Mouse (Mus musculus): ENCODE data around the gene Arid1b. TPM values are rescaled to one million over a fixed set of nuclear protein-coding genes. Genes with fewer than 3 reads are reported as not detected.

Gene Arid1b
- polyA plus RNA-seq, 1 experiment from 2014 or later = 7.2 TPM

DNA sequence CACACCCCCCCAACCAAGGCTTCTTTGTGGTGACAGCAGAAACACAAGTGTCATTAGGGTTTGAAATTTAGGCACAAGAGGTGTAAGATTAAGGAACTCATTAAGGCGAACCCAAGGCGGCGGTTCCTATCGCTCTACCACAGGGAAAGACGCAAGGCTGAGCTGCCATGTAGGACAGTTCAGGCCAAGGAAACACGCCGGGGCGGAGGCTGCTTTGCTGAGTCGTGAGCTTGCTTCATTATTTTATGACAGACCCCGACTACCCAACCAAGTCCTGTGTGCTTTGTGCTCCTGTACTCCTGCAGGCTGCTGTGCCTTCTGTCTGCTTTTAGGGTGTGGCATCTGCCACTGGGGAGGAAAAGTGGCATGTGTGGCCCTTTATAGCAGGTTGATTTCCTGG lies 2.5 kb upstream of the Arid1b start:
- Histone ChIP-seq H3K27me3 (replicated peaks; ENCODE audit: insufficient read depth, low read length) (no peaks in the 10 kb centered on the region), H3K9ac (replicated peaks; ENCODE audit: low read depth) (no peak overlapping the region), H3K27ac (ENCODE audit: low read length) (no peak overlapping the region), H3K4me2 (replicated peaks; ENCODE audit: low read depth, low read length) (no peak overlapping the region), H3K9me3 (ENCODE audit: low read length) (no peaks in the 10 kb centered on the region), H3K36me3 (ENCODE audit: insufficient read depth, low read length) (no peaks in the 10 kb centered on the region), H3K4me3 (ENCODE audit: low read depth, low read length) (no peak overlapping the region), H3K4me1 (ENCODE audit: insufficient read depth, low read depth, low read length) (no peaks in the 10 kb centered on the region)
- ATAC-seq (no peak), DNase-seq (ENCODE audit: low spot score) (no peak)
- WGBS = 89% methylated on average over 10 of the region's 10 CpGs
- TF ChIP-seq EP300 (IDR thresholded peaks at IDR 0.05) = no peak
- TF ChIP-seq CTCF (IDR thresholded peaks at IDR 0.05) = no peak

DNA sequence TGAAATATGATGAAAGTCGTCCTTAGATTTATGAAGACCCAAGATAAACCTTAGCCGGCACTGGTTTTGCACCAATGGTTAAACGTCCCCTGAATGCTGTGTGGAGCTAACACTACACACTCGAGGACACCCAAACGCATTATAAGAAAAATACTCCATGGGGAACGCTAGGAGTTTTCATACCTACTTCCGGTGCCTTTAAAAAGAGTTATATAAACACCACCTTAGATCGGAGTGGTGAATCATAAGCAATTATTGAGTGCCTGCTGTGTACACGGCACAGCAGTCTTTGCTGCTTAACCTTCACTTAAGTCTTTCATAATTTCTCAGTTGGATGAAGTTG lies 664 bp upstream of the Arid1b start:
- H3K4me3 ChIP-seq (ENCODE audit: low read depth, low read length) = peak overlapping the region; percentile 95
- no peaks in the 10 kb centered on the region for H3K27me3 ChIP-seq (replicated peaks; ENCODE audit: insufficient read depth, low read length)
- H3K9ac ChIP-seq (replicated peaks; ENCODE audit: low read depth) = peak overlapping the region; percentile 93
- 6% methylated on average over 9 of the region's 9 CpGs for WGBS
- H3K27ac ChIP-seq (ENCODE audit: low read length) = peak overlapping the region; percentile 99
- H3K36me3 ChIP-seq (ENCODE audit: insufficient read depth, low read length) = no peaks in the 10 kb centered on the region
- no peaks in the 10 kb centered on the region for H3K4me1 ChIP-seq (ENCODE audit: insufficient read depth, low read depth, low read length)
- H3K4me2 ChIP-seq (replicated peaks; ENCODE audit: low read depth, low read length) = peak overlapping the region; percentile 85
- ATAC-seq = no peak
- no peak; the same call in 1 of the 2 replicates for TF ChIP-seq EP300 (IDR thresholded peaks at IDR 0.05)
- TF ChIP-seq CTCF (IDR thresholded peaks at IDR 0.05) = peak; percentile 22; the same call in 1 of the 2 replicates
- no peak for DNase-seq (ENCODE audit: low spot score)
- H3K9me3 ChIP-seq (ENCODE audit: low read length) = no peaks in the 10 kb centered on the region

DNA sequence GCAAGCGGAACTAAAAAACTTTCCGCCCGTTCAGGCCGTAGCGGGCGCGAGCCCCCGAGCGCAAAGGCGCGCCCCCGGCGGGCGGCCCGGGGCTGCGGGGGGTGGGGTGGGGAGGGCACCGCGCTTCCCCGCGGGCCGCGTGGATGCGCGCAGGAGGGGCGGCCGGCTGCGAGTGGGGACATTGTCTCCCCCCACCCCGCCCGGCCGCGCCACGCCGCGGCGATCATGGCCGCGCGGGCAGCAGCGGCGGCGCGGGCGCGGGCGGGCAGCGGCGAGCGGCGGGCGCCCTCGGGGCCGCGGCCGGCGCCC lies 326 bp downstream of the Arid1b start:
- H3K4me1 ChIP-seq (ENCODE audit: insufficient read depth, low read depth, low read length) = no peaks in the 10 kb centered on the region
- H3K27ac ChIP-seq (ENCODE audit: low read length) = peak overlapping the region; percentile 99
- no CpG with 5 or more reads among the region's 55 CpGs for WGBS
- H3K9ac ChIP-seq (replicated peaks; ENCODE audit: low read depth) = peak overlapping the region; percentile 93
- ATAC-seq (peak; percentile 54), DNase-seq (ENCODE audit: low spot score) (no peak)
- no peaks in the 10 kb centered on the region for H3K27me3 ChIP-seq (replicated peaks; ENCODE audit: insufficient read depth, low read length)
- no peaks in the 10 kb centered on the region for H3K36me3 ChIP-seq (ENCODE audit: insufficient read depth, low read length)
- TF ChIP-seq CTCF (IDR thresholded peaks at IDR 0.05) = no peak
- no peak for TF ChIP-seq EP300 (IDR thresholded peaks at IDR 0.05)
- H3K4me3 ChIP-seq (ENCODE audit: low read depth, low read length) = peak overlapping the region; percentile 95
- H3K9me3 ChIP-seq (ENCODE audit: low read length) = no peaks in the 10 kb centered on the region
- peak overlapping the region; percentile 85 for H3K4me2 ChIP-seq (replicated peaks; ENCODE audit: low read depth, low read length)

DNA sequence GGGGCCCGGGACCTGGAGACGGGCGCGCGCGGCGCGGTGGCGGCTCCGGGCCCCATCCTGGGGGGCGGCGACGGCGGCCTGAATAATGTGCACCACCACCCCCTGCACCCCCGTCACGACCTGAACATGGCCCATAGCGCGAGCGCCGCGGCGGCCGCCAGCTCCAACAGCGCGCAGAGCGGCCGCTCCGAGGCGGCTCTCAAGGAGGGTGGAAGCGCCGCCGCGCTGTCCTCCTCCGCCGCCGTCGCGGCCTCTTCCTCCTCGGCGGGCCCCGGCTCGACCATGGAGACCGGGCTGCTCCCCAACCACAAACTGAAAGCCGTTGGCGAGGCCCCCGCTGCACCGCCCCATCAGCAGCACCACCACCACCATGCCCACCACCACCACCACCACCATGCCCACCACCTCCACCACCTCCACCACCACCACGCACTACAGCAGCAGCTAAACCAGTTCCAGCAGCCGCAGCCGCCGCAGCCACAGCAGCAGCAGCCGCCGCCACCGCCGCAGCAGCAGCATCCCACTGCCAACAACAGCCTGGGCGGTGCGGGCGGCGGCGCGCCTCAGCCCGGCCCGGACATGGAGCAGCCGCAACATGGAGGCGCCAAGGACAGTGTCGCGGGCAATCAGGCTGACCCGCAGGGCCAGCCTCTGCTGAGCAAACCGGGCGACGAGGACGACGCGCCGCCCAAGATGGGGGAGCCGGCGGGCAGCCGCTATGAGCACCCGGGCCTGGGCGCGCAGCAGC lies 855 bp downstream of the Arid1b start:
- no peaks in the 10 kb centered on the region for H3K36me3 ChIP-seq (ENCODE audit: insufficient read depth, low read length)
- WGBS = 2% methylated on average over 38 of the region's 81 CpGs
- ATAC-seq (peak; percentile 55), DNase-seq (ENCODE audit: low spot score) (peak; percentile 76)
- H3K27ac ChIP-seq (ENCODE audit: low read length) = peak overlapping the region; percentile 99
- H3K4me1 ChIP-seq (ENCODE audit: insufficient read depth, low read depth, low read length) = 0 out of 2 replicates have a peak, but pooled peaks cover under 1% of the 10 kb centered on the region
- no peaks in the 10 kb centered on the region for H3K27me3 ChIP-seq (replicated peaks; ENCODE audit: insufficient read depth, low read length)
- no peaks in the 10 kb centered on the region for H3K9me3 ChIP-seq (ENCODE audit: low read length)
- TF ChIP-seq CTCF (IDR thresholded peaks at IDR 0.05) (0 out of 2 replicates have a peak, but pooled peaks have one; percentile 6), EP300 (IDR thresholded peaks at IDR 0.05) (no peak)
- H3K9ac ChIP-seq (replicated peaks; ENCODE audit: low read depth) = peak overlapping the region; percentile 93
- H3K4me3 ChIP-seq (ENCODE audit: low read depth, low read length) = peak overlapping the region; percentile 95
- peak overlapping the region; percentile 85 for H3K4me2 ChIP-seq (replicated peaks; ENCODE audit: low read depth, low read length)

DNA sequence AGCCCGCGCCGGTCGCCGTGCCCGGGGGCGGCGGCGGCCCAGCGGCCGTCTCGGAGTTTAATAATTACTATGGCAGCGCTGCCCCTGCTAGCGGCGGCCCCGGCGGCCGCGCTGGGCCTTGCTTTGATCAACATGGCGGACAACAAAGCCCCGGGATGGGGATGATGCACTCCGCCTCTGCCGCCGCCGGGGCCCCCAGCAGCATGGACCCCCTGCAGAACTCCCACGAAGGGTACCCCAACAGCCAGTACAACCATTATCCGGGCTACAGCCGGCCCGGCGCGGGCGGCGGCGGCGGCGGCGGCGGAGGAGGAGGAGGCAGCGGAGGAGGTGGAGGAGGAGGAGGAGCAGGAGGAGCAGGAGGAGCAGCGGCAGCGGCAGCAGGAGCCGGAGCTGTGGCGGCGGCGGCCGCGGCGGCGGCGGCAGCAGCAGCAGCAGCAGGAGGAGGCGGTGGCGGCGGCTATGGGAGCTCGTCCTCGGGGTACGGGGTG lies 1.5 kb downstream of the Arid1b start:
- no peaks in the 10 kb centered on the region for H3K36me3 ChIP-seq (ENCODE audit: insufficient read depth, low read length)

DNA sequence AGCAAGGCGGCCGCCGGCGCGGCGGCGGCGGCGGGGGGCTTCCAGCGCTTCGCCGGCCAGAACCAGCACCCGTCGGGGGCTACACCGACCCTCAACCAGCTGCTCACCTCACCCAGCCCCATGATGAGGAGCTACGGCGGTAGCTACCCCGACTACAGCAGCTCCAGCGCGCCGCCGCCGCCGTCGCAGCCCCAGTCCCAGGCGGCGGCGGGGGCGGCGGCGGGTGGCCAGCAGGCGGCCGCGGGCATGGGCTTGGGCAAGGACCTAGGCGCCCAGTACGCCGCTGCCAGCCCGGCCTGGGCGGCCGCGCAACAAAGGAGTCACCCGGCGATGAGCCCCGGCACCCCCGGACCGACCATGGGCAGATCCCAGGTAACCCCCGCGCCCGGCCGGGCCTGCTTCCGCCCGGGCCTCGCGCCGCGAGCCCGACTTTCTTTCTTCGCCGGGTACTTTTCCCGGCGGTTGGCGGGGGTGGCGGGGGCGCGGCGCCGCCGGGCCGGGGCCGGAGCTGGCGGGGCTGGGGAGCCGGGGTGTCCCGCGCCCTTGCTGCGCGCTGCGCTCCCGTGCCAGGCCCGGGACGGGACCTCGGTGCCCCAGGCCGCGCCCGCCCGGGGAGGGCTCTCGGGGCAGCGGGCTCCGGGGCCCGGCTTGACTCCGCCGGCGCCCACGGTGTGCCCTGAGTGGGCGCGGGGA lies 2.1 kb downstream of the Arid1b start:
- ATAC-seq = peak; percentile 41
- Histone ChIP-seq H3K9me3 (ENCODE audit: low read length) (no peaks in the 10 kb centered on the region), H3K4me2 (replicated peaks; ENCODE audit: low read depth, low read length) (peak overlapping the region; percentile 85), H3K9ac (replicated peaks; ENCODE audit: low read depth) (peak overlapping the region; percentile 93), H3K4me3 (ENCODE audit: low read depth, low read length) (peak overlapping the region; percentile 95), H3K36me3 (ENCODE audit: insufficient read depth, low read length) (no peaks in the 10 kb centered on the region), H3K27ac (ENCODE audit: low read length) (peak overlapping the region; percentile 99), H3K4me1 (ENCODE audit: insufficient read depth, low read depth, low read length) (0 out of 2 replicates have a peak, but pooled peaks cover 8% of the 10 kb centered on the region), H3K27me3 (replicated peaks; ENCODE audit: insufficient read depth, low read length) (no peaks in the 10 kb centered on the region)
- DNase-seq (ENCODE audit: low spot score) = peak; percentile 49
- WGBS = 0% methylated on average over 35 of the region's 95 CpGs
- TF ChIP-seq CTCF (IDR thresholded peaks at IDR 0.05) (0 out of 2 replicates have a peak, but pooled peaks have one; percentile 17), EP300 (IDR thresholded peaks at IDR 0.05) (no peak)

More for the DNA sequence above, 1.5 kb downstream of the Arid1b start:
- TF ChIP-seq CTCF (IDR thresholded peaks at IDR 0.05) (no peak), EP300 (IDR thresholded peaks at IDR 0.05) (no peak)
- DNase-seq (ENCODE audit: low spot score) = peak; percentile 89
- Histone ChIP-seq H3K4me3 (ENCODE audit: low read depth, low read length) (peak overlapping the region; percentile 95), H3K27ac (ENCODE audit: low read length) (peak overlapping the region; percentile 99), H3K4me2 (replicated peaks; ENCODE audit: low read depth, low read length) (peak overlapping the region; percentile 85), H3K9me3 (ENCODE audit: low read length) (no peaks in the 10 kb centered on the region), H3K9ac (replicated peaks; ENCODE audit: low read depth) (peak overlapping the region; percentile 93), H3K27me3 (replicated peaks; ENCODE audit: insufficient read depth, low read length) (no peaks in the 10 kb centered on the region), H3K4me1 (ENCODE audit: insufficient read depth, low read depth, low read length) (0 out of 2 replicates have a peak, but pooled peaks cover 4% of the 10 kb centered on the region)
- ATAC-seq = peak; percentile 43
- 2% methylated on average over 11 of the region's 56 CpGs for WGBS

Data from lung, postnatal 0 days (tissue).